Mouse (Mus musculus) retina, adult 2 months (tissue): Measurements from ENCODE around the gene Tfap4.
"Not testable (repeated sequence)": the region's sequence is repeated elsewhere in the genome, so short reads cannot be mapped to it uniquely, and the experiment has no call there.

Source experiments
- DNase-seq: peaks from one replicate; pipeline ENCODE4 v3.0.0-alpha.2; 2012; ENCODE audit warnings: low read depth, low spot score

The Tfap4 gene

DNA sequence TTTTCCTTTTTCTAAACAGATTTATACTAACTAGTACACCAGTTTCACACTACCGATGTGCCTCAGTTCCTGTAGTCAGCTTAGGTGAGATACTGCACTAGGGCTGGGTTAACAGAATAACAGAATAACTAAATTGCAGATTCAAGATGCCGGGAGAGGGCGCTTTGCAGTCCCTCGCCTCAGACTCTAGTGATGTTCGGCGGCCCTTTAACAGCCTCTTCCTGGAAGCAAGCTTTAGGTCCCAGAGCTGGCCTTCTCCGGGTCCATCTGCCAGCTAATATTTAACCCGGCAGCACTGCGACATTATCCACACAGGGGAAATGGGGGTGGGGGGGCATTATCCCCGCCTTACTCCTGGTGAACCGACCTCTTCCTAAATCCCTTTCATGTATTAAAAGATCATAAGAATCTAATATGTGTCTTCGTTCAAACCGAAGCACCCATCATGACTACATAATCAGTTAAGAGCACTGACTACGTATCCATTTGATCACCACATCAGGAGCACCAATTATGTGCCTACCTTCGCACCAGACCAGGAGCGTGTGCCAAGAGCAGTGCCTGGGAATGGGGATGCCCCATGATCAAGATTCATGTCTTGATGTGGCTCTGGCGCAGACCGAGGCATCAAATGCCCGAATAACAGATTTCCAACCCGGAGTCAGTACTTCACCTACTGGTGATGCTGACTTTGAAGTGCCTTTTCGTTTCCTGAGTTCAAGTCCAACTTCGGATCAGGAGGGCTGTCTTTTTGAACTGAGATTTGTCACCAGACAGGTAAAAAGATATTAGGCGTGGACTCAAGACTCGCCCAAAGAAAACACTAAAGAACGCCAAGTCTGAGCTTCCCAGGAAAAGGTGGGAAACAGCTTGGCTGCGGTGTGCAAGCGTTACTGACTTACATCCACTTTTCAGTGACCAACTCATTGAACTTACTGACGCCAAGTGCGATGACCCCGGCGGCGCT, 33.5 kb upstream of the Tfap4 start:
- DNase-seq: no peak

DNA sequence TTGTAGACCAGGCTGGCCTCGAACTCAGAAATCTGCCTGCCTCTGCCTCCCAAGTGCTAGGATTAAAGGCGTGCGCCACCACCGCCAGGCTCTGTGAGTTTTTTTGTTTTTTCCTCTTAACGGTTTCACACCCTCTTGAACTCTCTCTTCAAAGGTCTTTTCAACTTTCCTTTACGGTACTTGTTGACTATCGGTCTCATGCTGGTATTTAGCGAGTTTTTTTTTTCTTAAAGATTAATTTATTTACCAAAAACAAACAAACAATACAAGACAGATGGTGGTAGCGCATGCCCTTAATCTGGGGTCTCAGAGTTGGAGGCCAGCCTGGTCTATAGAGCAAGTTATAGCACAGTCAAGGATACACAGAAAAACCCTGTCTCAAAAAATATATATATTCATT, 30.6 kb upstream of the Tfap4 start:
- no peak for DNase-seq

DNA sequence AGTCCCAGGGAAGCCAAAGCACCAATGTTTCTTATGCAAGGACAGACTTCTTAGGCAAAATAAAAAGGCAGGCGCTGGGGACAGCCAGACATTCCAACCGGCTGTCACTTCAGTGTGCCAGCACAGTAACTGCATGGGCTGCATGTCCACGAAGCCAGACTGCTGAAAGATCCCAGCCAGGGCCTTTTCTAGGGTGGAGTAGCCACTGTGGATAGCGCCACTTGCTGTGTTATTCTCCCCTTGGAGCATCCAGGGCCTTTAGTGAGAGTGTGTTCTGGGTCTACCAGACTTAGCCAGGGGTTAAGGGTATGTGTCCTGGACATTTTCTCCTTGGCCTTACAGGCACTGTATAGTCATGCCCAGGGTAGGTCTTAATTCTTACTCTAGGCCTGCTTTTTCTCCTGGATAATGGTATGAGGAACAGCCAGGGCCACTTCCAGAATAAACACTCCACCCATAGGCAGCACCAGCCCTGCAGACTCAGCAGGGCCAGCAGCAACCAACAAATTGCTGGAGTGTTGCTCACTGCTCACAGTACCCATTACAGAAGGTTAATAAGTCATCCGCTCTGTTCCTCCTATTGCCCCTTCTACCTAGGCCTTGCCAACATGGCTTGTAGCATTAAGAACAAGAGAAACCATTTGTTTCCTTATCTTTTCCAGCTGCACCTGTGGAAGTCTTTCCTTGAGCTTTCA, 28.0 kb upstream of the Tfap4 start:
- no peak for DNase-seq

GRCm38 (mm10) chr16:4586531-4587123, 27.0 kb upstream of the Tfap4 start:
- DNase-seq: peak; percentile 94

DNA sequence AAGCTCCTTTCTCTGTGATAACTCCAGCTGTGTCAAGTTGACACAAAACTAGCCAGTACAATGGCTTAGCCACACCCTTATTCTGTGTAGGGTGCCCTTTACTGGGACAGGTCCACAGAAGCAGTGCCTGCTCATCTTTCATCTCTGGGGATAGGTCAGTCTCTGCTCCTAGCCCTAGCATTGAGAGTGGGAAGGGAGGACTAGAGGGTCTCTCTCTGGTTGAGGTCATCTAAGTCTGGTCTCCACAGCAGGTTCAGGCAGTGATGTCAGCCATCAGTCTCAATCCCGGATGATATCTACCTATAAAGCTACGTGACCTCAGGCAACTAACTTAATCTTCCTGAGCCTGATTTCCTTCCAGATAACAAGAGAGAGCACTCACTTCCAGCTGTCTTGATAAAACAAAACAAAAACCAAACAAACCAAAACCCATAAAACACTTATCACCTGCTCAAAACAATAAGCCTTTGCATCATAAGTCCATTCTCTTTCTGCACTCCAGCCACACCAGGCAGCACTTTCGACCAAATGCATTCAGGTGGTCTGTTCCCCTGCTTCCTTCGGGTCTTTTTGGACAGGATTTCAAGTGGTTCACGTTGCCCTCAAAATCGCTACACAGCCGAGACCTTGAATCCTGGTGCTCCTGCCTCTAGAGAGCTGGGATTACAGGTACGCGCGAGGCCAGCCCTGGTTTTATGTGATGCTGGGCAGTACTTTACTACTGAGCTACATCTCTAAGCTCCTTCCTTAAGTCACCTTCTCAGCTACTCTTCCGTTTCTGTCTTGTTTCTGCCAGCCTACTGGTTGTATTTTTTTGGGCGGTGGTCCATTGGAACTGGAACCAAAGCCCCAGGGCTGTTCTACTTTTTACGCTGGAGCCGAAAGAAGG, 26.2 kb upstream of the Tfap4 start:
- DNase-seq: no peak

GRCm38 (mm10) chr16:4584438-4584837, 24.8 kb upstream of the Tfap4 start:
- no peak for DNase-seq

GRCm38 (mm10) chr16:4583807-4584206, 24.2 kb upstream of the Tfap4 start:
- no peak for DNase-seq

- DNase-seq: not testable (repeated sequence)
Observed at GRCm38 (mm10) chr16:4581179-4581578, 21.5 kb upstream of the Tfap4 start.

GRCm38 (mm10) chr16:4578630-4579029, 19.0 kb upstream of the Tfap4 start:
- no peak for DNase-seq

- DNase-seq: no peak
Observed at GRCm38 (mm10) chr16:4576873-4577272, 17.2 kb upstream of the Tfap4 start.

- DNase-seq: no peak
Observed at GRCm38 (mm10) chr16:4576038-4576437, 16.4 kb upstream of the Tfap4 start.

DNA sequence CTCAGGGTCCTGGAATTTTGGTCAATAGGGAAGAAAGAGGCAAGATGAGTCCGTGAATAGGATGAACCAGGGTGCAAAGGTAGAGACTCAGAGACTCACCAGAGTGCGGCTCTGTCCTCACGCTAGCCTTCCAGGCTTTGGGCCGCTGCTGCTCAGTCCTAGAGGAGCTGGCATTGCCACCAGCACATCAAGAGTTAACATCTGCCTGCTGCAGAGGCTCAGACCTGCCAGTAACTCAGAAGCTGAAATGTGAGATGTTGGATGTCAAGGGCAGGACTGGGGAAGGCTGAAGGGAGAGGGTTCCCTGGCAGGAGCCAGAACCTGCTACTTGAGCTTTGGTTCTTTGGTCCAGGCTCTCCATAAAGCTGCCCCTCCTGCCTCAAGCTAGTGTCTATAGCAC, 11.1 kb upstream of the Tfap4 start:
- no peak for DNase-seq

DNA sequence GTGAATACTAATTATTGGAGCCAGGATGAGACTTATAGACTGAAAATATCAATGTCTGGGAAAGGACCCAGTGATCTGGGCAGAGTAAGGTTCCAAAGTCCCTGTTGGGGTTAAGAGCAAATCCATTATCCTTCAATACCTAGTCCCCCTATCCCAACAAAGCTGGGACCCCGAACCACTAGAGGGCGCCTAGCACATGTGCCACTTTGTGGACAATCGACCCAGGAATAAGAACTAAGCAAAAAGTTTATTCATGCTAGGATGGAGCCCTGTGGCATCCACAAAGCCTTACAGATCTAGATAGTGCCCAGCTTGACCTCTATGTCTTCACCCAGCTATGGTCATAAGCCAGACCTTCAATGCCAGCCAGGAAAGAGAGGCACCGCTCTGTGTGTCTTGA, 8.3 kb upstream of the Tfap4 start:
- DNase-seq: no peak

DNA sequence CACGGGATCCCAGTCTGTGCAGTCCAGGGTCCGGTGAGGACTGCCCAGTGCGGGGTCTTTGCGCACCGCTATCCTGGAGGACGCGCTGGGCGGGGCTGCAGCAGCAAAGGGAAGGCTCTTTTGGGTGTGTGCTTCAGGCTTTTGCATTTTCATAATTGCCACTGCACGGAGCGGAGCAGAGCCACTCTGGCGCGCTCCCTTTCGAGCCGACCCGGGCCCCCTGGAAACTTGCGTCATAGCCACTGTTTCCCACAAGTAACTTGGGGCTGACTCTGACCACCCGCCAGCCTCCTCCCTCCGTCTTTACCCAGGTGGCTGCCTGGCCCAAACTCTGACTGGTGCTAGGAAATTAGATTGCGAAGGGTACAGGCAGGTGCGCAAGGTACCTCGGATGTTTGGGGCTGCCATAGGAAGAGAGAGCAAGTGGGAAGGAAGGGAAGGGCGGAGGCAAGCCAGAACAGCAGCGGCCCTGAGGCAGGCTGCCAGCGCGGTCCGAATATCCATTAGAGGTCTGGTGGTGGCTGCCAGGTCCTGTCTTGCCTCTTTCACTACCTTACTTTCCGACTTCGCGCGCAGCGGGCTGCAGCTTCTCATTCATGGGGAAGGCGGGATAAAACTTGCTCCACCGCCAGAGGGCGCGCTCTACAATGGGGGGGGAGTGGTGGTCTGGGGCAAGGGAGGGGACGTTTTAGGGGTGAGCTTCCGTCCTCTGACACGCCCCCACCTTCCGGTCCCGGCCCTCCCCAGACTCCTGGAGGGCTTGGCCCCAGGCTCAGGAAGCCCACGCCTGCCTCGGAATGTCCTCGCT, 695 bp upstream of the Tfap4 start:
- DNase-seq: no peak

DNA sequence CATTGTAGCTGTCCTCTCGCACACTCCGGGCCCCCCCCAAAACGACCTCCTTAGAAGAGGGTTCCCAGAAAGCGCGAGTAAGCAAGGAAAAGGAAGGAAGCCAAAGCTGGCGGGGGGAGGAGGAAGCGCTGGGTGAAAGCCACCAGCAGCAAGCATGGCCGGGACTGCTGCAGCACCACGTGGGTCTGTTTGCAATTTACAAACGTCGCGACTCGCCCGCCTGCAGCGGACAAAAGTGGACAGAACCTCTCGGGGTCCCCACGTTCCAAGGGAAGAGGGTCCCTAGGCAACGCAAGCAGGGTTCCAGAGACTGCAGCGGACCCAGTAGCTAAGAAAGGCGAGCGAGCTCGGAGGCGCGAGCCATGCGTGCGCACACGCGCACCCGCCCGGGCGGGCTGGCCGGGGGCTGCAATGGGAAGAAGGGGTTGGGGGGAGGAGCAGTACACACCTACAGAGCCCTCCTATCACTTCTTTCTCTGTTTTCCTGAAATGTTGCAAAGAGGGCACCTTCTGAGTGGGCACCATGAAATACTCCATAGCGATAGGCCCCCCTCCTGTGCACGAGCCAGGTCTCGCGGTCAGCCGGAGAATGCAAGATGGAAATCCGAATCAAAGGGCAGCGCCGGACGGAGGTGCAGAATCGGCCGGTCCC, 548 bp downstream of the Tfap4 start:
- DNase-seq: peak; percentile 38

DNA sequence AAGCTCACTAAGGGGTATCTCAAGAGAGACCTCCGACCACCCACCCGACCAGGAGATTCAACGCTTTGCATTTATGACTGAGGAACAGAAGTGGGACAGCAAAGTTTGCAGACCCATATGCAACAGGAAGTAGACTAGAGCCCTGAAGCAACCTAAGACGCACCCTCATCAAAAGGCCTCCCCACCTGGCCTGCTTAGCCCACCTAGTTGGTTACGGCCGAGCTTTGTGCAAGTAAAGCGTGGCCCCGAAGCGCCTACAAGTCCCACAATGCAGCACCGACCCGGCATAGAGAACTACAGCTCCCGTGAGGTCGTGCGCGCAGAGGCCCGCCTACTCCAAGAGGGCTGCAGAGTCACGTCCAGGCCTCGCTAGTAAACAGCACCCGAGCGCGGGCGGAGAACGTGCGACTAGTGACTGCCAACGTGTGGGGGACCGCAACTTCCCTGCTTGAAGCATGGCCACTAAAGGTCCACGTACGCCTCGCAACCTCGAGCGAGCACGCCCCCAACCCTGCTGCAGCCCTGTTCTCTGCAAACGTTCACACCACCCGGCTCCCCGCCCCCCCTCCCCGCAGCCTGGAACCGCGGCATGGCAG, 1.2 kb downstream of the Tfap4 start:
- peak; percentile 72 for DNase-seq

GRCm38 (mm10) chr16:4557949-4558348, 1.7 kb downstream of the Tfap4 start:
- no peak for DNase-seq

DNA sequence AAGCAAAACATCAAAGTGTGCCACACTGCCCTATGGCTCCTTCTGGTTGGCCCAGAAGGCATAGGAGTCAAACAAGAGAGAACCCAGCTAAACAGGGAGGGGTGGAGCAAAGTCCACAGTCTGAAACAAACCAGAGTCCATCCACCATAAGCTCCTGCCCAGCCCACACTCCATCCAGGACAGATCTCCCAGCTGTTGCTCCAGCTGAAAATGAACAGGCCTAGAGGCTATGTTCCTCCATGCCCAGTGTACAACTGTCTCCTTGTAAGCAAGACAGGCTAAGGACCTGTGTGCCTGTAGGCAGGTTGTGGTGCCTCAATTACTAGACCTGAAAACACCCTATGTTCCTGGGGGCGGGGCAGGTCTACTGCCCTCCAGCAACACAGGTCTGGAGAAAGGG, 2.6 kb downstream of the Tfap4 start:
- no peak for DNase-seq

DNA sequence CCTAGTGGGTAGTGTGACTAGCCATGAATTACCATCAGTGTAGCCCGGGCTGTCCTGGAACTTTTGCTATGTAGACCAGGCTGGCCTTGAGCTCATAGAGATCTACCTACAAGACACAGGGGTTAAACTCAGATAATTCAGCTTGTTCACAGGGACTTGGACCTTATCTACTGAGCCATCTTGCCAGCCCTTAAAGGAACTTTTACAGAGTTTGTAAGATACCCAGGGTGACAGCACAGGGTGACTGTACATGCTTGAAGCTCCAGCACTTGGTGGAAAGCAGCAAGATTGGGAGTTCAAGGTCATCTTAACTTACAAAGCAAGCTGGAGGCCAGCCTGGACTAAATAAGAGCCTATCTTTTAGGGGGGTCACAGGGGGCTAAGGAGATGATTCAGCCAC, 4.1 kb downstream of the Tfap4 start:
- no peak for DNase-seq
